Mouse (Mus musculus) heart, adult 9 months (tissue): ENCODE measurements at regions not wholly inside any gene's neighbourhood (a gene's known extent, or its start where the extent isn't known, plus 50 kb on each side); places are given as distances from the start of the nearest gene placed in this dataset.
A peak's percentile ranks its signal among the peaks of the same experiment; 100 is the strongest.

Experiments
- DNase-seq, 2 experiments: peaks; one replicate each; pipeline ENCODE4 v3.0.0; 2022; ENCODE audit warnings: low spot score in 2 of 2

- peak in 1 of 2 experiments; percentile 27 for DNase-seq
Measured at GRCm38 (mm10) chr1:90288892-90289731, 85.3 kb downstream of the Ackr3 start.

- peak; percentile 27 to 57 for DNase-seq
Measured at GRCm38 (mm10) chr1:90289732-90290215, 86.0 kb downstream of the Ackr3 start.

- no peak for DNase-seq
Measured at GRCm38 (mm10) chr1:90290428-90291197, 86.8 kb downstream of the Ackr3 start.

GRCm38 (mm10) chr1:90291256-90291655, 87.5 kb downstream of the Ackr3 start:
- no peak for DNase-seq

- DNase-seq = no peak
Measured at GRCm38 (mm10) chr1:90297751-90298150, 94.0 kb downstream of the Ackr3 start.

GRCm38 (mm10) chr1:90300229-90300628, 96.4 kb downstream of the Ackr3 start:
- DNase-seq = no peak

- DNase-seq = no peak
Measured at GRCm38 (mm10) chr1:90304331-90304730, 100.6 kb downstream of the Ackr3 start.

GRCm38 (mm10) chr1:90311016-90311415, 107.2 kb downstream of the Ackr3 start:
- DNase-seq = no peak

GRCm38 (mm10) chr1:90311649-90312442, 108.1 kb downstream of the Ackr3 start:
- no peak for DNase-seq

GRCm38 (mm10) chr1:90313750-90314359, 110.1 kb downstream of the Ackr3 start:
- DNase-seq = no peak

GRCm38 (mm10) chr1:90317902-90318301, 114.1 kb downstream of the Ackr3 start:
- DNase-seq = no peak

GRCm38 (mm10) chr1:90318502-90318901, 114.7 kb downstream of the Ackr3 start:
- peak in 1 of 2 experiments; percentile 23 for DNase-seq

- no peak for DNase-seq
Measured at GRCm38 (mm10) chr1:90320518-90320917, 116.7 kb downstream of the Ackr3 start.

GRCm38 (mm10) chr1:90321501-90321900, 117.7 kb downstream of the Ackr3 start:
- no peak for DNase-seq

GRCm38 (mm10) chr1:90327237-90327636, 123.5 kb downstream of the Ackr3 start:
- no peak for DNase-seq

- DNase-seq = no peak
Measured at GRCm38 (mm10) chr1:90332531-90332930, 128.8 kb downstream of the Ackr3 start.

GRCm38 (mm10) chr1:90333676-90334430, 130.1 kb downstream of the Ackr3 start:
- DNase-seq = peak; percentile 54 to 74

GRCm38 (mm10) chr1:90335001-90335747, 131.4 kb downstream of the Ackr3 start:
- peak; percentile 34 to 45 for DNase-seq

GRCm38 (mm10) chr1:90337876-90338316, 134.1 kb downstream of the Ackr3 start:
- DNase-seq = peak; percentile 39 to 42

- DNase-seq = no peak
Measured at GRCm38 (mm10) chr1:90342346-90342745, 138.6 kb downstream of the Ackr3 start.
